Mouse (Mus musculus) granulocyte monocyte progenitor cell, adult 5-6 weeks (primary cell): ENCODE measurements around the gene Gm4756. TPM values are rescaled to one million over a fixed set of nuclear protein-coding genes. Genes with fewer than 3 reads are reported as not detected.
"Not testable (repeated sequence)": the region's sequence is repeated elsewhere in the genome, so short reads cannot be mapped to it uniquely, and the experiment has no call there.

Experiments used
- ATAC-seq: replicated peaks from 2 replicates; pipeline ENCODE4 v1.8.0; 2016; ENCODE audit warnings: mild to moderate bottlenecking, moderate TSS enrichment, inconsistent platforms; ENCODE audit not compliant: poor library complexity, severe bottlenecking
- total RNA-seq, 2 experiments: library from RNA; stranded (forward) in 1 of 2; stranded (reverse) in 1 of 2; fragments of 200-712, 200-1000 nt in 1 of 2; fragments of >200 nt in 1 of 2; fragmentation: Nextera tagmentation in 1 of 2; gene quantifications; 2 replicates each; pipeline ENCODE4 v1.2.3; 2014 to 2017

Gm4756 gene
- total RNA-seq (2014; fragmentation: Nextera tagmentation) (not detected in 2 replicates), total RNA-seq (2017) (not detected in 2 replicates)

- no peak for ATAC-seq
Measured at GRCm38 (mm10) chr12:72649611-72650330, at the start of gene Gm4756. Gene Gm4756 (minus strand): TSS chr12:72649661.

GRCm38 (mm10) chr12:72694901-72695463 is 45.5 kb upstream of the Gm4756 start:
- ATAC-seq = no peak

GRCm38 (mm10) chr12:72694438-72694837 is 45.0 kb upstream of the Gm4756 start:
- no peak for ATAC-seq

GRCm38 (mm10) chr12:72693895-72694294 is 44.4 kb upstream of the Gm4756 start:
- ATAC-seq = peak; percentile 92

GRCm38 (mm10) chr12:72688281-72688680 is 38.8 kb upstream of the Gm4756 start:
- not testable (repeated sequence) for ATAC-seq

GRCm38 (mm10) chr12:72687741-72688140 is 38.3 kb upstream of the Gm4756 start:
- not testable (repeated sequence) for ATAC-seq

GRCm38 (mm10) chr12:72686566-72686965 is 37.1 kb upstream of the Gm4756 start:
- not testable (repeated sequence) for ATAC-seq

GRCm38 (mm10) chr12:72683612-72684011 is 34.2 kb upstream of the Gm4756 start:
- no peak for ATAC-seq

GRCm38 (mm10) chr12:72682511-72683282 is 33.2 kb upstream of the Gm4756 start:
- no peak for ATAC-seq

GRCm38 (mm10) chr12:72681919-72682318 is 32.5 kb upstream of the Gm4756 start:
- ATAC-seq = no peak

- ATAC-seq = peak; percentile 48; the same call in 1 of the 2 replicates
Measured at GRCm38 (mm10) chr12:72679635-72680034, 30.2 kb upstream of the Gm4756 start.

- no peak; the same call in 1 of the 2 replicates for ATAC-seq
Measured at GRCm38 (mm10) chr12:72674820-72675219, 25.4 kb upstream of the Gm4756 start.

GRCm38 (mm10) chr12:72674079-72674797 is 24.8 kb upstream of the Gm4756 start:
- peak; percentile 78 for ATAC-seq

GRCm38 (mm10) chr12:72671516-72672135 is 22.2 kb upstream of the Gm4756 start:
- no peak for ATAC-seq

- no peak for ATAC-seq
Measured at GRCm38 (mm10) chr12:72670921-72671320, 21.5 kb upstream of the Gm4756 start.

GRCm38 (mm10) chr12:72667868-72668469 is 18.5 kb upstream of the Gm4756 start:
- peak; percentile 76 for ATAC-seq

GRCm38 (mm10) chr12:72666015-72666414 is 16.6 kb upstream of the Gm4756 start:
- no peak for ATAC-seq

GRCm38 (mm10) chr12:72664735-72665337 is 15.4 kb upstream of the Gm4756 start, which contains the start of gene Dhrs7:
Gene Dhrs7 (minus strand): TSS chr12:72664909.
- peak; percentile 89 for ATAC-seq
